Mouse (Mus musculus): ENCODE results near the gene Fiz1.
A peak's percentile ranks its signal among the peaks of the same experiment; 100 is the strongest.
"Not testable (repeated sequence)": the region's sequence is repeated elsewhere in the genome, so short reads cannot be mapped to it uniquely, and the experiment has no call there.

Fiz1 gene

GRCm38 (mm10) chr7:5037026-5037425 is 22.5 kb upstream of the Fiz1 start:
- no peak for DNase-seq

GRCm38 (mm10) chr7:5036136-5036535 is 21.6 kb upstream of the Fiz1 start:
- DNase-seq, result no peak

DNA sequence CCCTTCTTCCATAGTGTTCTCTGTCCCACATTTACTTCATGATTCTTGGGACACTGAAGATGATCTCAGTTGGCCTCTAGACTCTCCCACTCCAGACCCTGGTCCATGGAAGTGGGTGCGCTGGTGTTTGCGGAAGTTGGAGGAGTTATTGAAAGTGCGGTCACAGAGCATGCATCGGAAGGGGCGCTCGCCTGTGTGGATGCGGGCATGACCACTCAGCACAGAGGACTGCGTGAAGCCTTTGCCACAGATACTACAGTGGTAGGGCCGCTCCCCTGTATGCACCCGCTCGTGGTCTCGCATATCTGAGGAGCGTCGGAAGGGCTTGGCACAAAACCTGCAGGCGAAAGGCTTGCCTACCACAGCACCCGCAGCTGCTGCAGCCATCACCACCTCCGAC is 21.1 kb upstream of the Fiz1 start:
- DNase-seq, result no peak

DNA sequence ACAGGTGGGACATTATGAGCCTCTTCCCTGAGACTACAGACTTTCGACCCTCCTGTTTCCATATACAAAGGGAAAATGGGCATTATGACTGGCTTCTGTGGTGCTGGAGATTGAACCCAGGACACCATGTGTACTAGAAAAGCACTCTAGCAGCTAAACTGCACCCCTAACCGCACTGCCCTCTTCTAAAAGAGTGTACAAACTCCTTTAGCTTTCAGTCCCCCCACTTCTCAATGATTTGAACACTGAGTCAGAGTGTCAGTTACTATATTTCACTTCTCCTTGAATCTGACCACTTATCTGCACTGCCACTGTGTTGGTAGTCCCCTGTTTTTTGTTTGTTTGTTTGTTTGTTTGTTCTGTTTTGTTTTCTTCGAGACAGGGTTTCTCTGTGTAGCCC is 19.3 kb upstream of the Fiz1 start, which contains the start of gene 4632433K11Rik:
4632433K11Rik (plus strand) TSS at position 301 of the 400 bp plus-strand sequence.
- DNase-seq, result no peak

DNA sequence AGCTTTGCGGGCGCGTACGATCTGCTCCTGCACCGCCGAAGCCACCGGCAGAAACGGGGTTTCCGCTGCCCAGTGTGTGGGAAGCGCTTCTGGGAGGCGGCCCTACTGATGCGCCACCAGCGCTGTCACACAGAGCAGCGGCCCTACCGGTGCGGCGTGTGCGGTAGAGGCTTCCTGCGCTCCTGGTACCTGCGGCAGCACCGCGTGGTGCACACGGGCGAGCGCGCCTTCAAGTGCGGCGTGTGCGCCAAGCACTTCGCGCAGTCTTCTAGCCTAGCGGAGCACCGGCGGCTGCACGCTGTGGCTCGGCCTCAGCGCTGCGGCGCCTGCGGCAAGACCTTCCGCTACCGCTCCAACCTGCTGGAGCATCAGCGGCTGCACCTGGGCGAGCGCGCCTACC is 17.0 kb upstream of the Fiz1 start:
- DNase-seq, result no peak

- no peak for DNase-seq
Measured at GRCm38 (mm10) chr7:5030554-5031275, 16.2 kb upstream of the Fiz1 start.

DNA sequence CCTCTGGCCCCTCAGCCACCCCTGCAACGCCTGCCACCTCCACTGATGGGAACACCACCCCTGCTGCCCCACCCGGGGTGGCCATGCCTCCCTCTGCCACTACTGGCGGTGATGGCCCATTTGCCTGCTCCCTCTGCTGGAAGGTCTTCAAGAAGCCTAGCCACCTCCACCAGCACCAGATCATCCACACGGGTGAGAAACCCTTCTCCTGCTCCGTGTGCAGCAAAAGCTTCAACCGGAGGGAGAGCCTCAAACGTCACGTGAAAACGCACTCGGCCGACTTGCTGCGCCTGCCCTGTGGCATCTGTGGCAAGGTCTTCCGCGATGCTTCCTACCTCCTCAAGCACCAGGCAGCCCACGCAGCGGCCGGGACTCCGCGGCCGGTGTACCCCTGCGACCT is 15.4 kb upstream of the Fiz1 start:
- no peak for DNase-seq

GRCm38 (mm10) chr7:5029543-5029942 is 15.0 kb upstream of the Fiz1 start:
- DNase-seq, result no peak

DNA sequence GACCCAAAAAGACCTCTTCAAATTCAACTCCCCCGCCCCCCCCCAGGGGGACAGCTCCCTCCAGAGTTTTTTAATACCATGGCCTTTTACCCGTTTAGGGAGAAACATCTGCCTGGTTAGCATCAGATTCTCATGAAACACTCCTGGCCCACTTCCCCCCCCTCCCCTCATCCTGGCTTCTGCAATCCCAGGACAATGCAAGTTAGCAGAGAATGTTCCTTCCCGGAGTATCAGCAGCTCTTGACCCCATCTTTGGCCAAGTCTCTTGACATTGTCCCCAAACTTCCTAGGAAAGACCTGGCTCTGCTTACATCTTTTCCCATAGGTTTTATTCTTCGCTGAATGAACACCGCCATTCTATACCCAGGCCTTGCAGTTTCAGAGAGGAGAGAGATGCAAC is 6.7 kb upstream of the Fiz1 start:
- DNase-seq, result no peak

DNA sequence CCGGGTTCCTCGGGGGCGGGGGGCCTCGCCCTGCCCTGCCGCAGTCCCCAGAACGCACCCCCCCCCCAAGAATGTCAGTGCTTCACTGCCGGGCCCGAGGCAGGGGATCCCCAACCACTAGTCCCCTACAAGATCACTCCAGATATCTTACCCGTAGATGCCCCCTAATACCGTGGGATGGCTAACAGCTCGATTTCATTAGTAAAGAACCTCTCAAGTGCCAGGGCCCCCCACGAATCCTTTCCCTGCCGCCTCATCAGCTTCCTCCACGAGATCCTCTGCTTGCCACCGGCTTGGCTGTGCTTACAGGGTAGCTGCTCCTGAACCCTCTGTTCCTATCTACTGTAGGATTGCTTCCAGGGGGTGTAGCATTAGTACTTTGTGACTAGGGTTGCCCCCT is 6.2 kb upstream of the Fiz1 start:
- no peak for DNase-seq

DNA sequence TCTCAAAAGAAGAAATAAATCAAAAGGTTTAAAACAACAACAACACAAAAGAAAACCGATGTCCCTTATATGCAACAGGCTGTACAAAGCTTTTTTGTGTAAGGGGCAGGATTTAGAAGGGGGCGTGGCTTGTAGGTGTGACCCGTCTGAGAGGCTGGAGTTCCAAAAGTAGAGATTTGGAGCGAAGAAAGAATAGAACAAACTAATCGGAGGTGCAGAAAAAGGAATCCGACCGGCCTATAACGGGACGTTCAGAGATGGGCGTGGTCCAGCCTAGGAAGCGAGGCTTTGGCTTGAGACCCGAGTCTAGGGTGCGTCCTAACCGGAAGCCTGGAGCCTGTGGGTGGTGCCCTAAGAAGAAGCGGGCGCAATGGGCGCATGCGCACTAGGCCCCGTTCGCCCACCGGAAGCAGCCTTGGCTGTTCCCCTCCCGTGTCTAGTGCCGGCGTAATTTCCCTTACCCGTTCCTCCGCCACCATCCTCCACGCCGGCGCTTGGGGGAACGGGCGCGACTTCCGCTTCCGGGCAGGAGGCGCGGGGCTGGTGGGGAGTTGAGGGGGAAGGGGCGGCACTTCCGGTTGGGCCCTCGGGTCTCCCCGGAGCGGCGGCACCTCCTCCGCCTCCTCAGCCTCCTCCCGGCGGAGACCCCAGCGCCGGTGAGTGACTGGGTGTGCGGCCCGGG is 5.6 kb upstream of the Fiz1 start, which contains the start of the genes Zfp865 and Ccdc106:
Zfp865 (plus strand) TSS at position 377 of the 682 bp plus-strand sequence.
Ccdc106 (plus strand) TSS at position 554 of the 682 bp plus-strand sequence.
- DNase-seq, result peak; percentile 99

DNA sequence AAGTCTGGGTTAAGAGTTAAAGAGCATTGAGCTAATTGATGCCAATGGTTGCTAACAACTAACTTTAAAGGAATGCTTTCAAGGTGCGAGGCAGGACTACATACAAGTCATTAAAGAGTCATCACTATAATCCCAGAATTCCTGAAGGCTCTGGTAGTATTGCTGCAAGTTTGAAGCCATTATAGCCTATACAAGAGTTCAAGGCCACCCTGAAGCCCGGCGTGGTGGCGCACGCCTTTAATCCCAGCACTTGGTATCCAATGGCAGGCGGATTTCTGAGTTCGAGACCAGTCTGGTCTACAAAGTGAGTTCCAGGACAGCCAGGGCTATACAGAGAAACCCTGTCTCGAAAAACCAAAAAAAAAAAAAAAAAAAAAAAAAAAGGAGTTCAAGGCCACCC is 5.1 kb upstream of the Fiz1 start:
- DNase-seq, result not testable (repeated sequence)

GRCm38 (mm10) chr7:5017931-5018330 is 3.4 kb upstream of the Fiz1 start:
- DNase-seq, result no peak

DNA sequence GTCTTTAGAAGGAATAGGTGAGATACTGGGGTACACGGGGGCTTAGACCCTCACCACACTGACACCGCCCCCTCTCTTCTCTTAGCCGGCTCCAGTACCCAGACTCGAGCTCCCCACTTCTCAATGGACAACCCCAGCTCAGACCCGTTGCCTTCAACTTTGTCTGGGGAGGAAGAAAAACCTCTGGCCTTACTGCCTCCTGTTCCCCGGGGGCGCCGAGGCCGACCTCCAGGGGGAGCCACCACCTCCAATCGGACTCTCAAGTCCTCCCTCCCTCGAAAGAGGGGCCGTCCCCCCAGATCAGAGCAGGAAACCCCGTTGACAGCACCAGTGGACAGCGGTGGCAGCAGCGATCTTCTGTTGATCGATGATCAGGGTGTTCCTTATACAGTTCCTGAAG is 2.9 kb upstream of the Fiz1 start:
- DNase-seq, result no peak

DNA sequence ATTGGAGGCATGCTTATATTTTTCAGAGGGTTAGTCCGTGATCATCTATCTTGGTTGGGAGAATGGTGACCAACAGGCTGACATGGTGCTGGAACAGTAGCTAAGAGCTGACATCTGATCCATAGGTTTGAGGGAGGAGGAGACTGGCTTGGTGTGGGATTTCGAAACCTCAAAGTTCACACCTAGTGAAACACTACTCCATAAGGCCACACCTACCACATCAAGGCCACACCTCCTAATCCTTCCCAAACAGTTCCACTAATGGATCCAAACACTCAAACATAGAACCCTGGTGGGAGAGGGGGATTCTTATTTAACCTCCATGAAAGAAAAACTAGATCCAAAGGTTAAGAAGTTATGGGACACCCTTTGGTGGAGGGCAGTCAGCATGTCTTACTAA is 2.4 kb upstream of the Fiz1 start:
- DNase-seq, result no peak

- DNase-seq, result no peak
Measured at GRCm38 (mm10) chr7:5016057-5016456, 1.6 kb upstream of the Fiz1 start.

GRCm38 (mm10) chr7:5015118-5016001 is 863 bp upstream of the Fiz1 start, which contains the start of gene Gm44973:
TSS of gene Gm44973 (plus strand) at chr7:5015496.
- peak; percentile 95 for DNase-seq

DNA sequence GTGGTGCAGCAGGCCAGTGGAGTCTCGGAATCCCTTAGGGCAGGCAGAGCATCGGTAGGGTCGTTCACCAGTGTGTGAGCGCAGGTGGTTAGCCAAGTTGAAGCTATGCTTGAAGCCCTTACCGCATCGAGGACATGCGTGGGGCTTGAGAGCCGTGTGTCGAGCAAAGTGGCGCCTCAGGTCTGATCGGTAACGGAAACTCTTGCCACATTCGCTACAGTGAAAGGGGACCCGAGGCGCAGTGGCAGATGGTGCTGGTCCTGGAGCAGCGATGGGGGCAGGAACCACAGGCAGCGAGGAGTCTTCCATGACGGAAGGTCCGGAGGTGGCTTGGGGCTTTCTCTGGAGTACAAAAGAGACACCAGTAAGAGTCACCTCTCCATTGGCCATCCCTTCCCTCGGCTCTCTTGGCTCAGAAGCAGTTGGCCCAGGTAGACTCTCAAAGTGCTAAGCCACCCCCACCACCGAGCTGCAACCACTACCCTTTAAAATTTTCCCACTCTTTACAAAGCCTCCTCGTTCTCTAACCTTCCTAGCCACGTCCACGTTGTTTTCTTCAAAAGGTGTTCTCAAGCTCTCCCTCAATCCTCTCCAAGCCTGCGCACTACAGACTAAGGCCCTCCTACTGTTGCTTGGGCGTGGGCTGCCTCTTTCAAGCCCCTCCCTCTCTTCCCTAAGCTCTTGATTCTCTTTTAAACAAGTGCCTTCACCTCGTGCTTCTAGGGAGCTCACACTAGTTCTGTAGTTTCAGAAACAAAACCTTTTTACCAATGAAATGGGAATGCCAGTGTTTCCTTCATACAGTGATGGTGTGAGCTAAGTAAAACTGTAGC is 1.6 kb downstream of the Fiz1 start:
- DNase-seq, result peak; percentile 69

- no peak for DNase-seq
Measured at GRCm38 (mm10) chr7:5008229-5008628, 6.3 kb downstream of the Fiz1 start.

GRCm38 (mm10) chr7:5002876-5003275 is 11.6 kb downstream of the Fiz1 start:
- not testable (repeated sequence) for DNase-seq

GRCm38 (mm10) chr7:4999876-5000275 is 14.6 kb downstream of the Fiz1 start:
- peak; percentile 68 for DNase-seq

DNA sequence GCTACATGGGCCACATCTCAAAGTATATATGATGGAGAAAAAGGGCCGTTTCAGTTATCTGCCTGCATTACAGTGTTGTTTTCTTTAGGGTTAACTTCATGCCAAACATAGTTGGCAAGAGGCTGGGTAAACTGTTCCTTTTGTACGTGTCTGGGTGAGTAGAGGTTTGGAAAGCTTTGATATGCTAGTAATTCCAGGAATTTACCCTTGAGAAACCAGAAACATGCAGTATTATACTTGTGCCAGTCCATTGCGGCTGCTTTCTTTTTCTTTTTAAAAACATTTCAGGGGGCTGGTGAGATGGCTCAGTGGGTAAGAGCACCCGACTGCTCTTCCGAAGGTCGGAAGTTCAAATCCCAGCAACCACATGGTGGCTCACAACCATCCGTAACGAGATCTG is 17.6 kb downstream of the Fiz1 start:
- peak; percentile 34 for DNase-seq

Measured in lung, postnatal 36 days (tissue).